Mouse (Mus musculus) stomach, postnatal 0 days (tissue): Measurements from ENCODE around the gene Sc5d.
A peak's percentile ranks its signal among the peaks of the same experiment; 100 is the strongest.

Source experiments
- CTCF ChIP-seq: IDR thresholded peaks from 2 replicates; pipeline ENCODE4 v1.5.1; 2016; ENCODE audit warnings: antibody characterized with exemption, low read depth, mild to moderate bottlenecking, moderate library complexity
- EP300 ChIP-seq: optimal IDR thresholded peaks from 2 replicates; pipeline ENCODE3; 2016; ENCODE audit warnings: antibody characterized with exemption

- TF ChIP-seq CTCF (peak; percentile 76), EP300 (no peak)
Measured at GRCm38 (mm10) chr9:42275027-42275760, 11.1 kb upstream of the Sc5d start.
